Mouse (Mus musculus): ENCODE measurements at regions not wholly inside any gene's neighbourhood (a gene's known extent, or its start where the extent isn't known, plus 50 kb on each side); places are given as distances from the start of the nearest gene placed in this dataset.

DNA sequence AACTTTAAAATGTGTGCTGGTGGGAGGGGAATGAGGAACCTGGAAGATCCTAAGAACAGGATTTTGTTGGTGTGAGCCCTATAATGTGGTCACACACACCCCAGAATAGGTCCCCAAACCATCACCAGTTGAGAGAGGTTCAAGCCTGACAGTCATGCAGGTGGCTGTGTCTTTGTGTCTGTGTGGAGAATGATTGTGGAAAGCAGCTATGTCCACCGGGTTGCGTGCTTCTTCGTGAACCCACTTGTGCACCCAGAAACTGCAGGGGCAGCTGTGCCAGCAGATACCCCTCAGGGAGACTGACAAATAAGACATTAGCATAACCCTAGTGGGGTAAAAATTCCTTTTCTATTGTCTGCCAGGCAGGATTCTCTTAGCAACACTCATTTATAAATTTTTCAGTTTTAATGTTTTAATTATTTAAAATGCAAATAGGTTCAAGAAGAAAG, 266.8 kb upstream of the Irx4 start:
- no peak for DNase-seq (ENCODE audit: extremely low read depth)
- no peak overlapping the region for H3K9ac ChIP-seq (ENCODE audit: insufficient read depth, low read depth)
- dilution Hi-C loops (cut with MboI; ENCODE audit: extremely low pct_ligation_motif_present, extremely low pct_unique_long_range_greater_than_20kb, low sequenced_read_pairs) (no loop called here), in situ Hi-C loops (cut with MboI; ENCODE audit: low pct_ligation_motif_present, low pct_unique_long_range_greater_than_20kb, low sequenced_read_pairs) (no loop called here)
- H3K4me3 ChIP-seq (replicated peaks in 1 of 3; ENCODE audit: low read depth in 2 of 3, low read length in 2 of 3, poor library complexity in 1 of 3) = no peak overlapping the region
- H3K9me3 ChIP-seq (replicated peaks; ENCODE audit: low read length) = peaks cover 53% of the 10 kb centered on the region
- H3K79me2 ChIP-seq (replicated peaks; ENCODE audit: control insufficient read depth, extremely low read depth, insufficient read depth, poor library complexity, severe bottlenecking) = no peaks in the 10 kb centered on the region
- no peak overlapping the region for H3K4me2 ChIP-seq (ENCODE audit: insufficient read depth, low read depth, poor library complexity, severe bottlenecking)
- H3K27ac ChIP-seq (ENCODE audit: insufficient read depth, low read depth) = no peak overlapping the region
- H3K27me3 ChIP-seq (replicated peaks) = no peaks in the 10 kb centered on the region
- no peaks in the 10 kb centered on the region for H3K4me1 ChIP-seq (ENCODE audit: control insufficient read depth in 1 of 2, insufficient read depth in 2 of 2)
- TF ChIP-seq IRF4 (IDR thresholded peaks at IDR 0.05; ENCODE audit: low read depth, low read length) (no peak), NELFE (IDR thresholded peaks at IDR 0.05; ENCODE audit: low read depth, low read length) (no peak), MAFK (IDR thresholded peaks at IDR 0.05; ENCODE audit: insufficient replicate concordance, low read length) (no peak), KAT2A (IDR thresholded peaks at IDR 0.05; ENCODE audit: insufficient replicate concordance, low read length) (no peak), SMC3 (IDR thresholded peaks at IDR 0.05; ENCODE audit: low read depth, low read length) (no peak), MXI1 (IDR thresholded peaks at IDR 0.05; ENCODE audit: low read depth, low read length) (no peak), JUN (IDR thresholded peaks at IDR 0.05; ENCODE audit: insufficient read depth, low read depth, low read length) (no peak), SIN3A (IDR thresholded peaks at IDR 0.05; ENCODE audit: low read length) (no peak), USF2 (conservative IDR thresholded peaks at IDR 0.05; ENCODE audit: low read depth, low read length) (no peak), MEF2A (IDR thresholded peaks at IDR 0.05; ENCODE audit: borderline replicate concordance, low read depth, low read length) (no peak), HCFC1 (IDR thresholded peaks at IDR 0.05; ENCODE audit: low read depth, low read length) (no peak), UBTF (IDR thresholded peaks at IDR 0.05; ENCODE audit: low read depth, low read length) (no peak)
- no peaks in the 10 kb centered on the region for H3K36me3 ChIP-seq (replicated peaks in 1 of 2; ENCODE audit: control insufficient read depth in 1 of 2, insufficient read depth in 1 of 2, low read length in 1 of 2)

DNA sequence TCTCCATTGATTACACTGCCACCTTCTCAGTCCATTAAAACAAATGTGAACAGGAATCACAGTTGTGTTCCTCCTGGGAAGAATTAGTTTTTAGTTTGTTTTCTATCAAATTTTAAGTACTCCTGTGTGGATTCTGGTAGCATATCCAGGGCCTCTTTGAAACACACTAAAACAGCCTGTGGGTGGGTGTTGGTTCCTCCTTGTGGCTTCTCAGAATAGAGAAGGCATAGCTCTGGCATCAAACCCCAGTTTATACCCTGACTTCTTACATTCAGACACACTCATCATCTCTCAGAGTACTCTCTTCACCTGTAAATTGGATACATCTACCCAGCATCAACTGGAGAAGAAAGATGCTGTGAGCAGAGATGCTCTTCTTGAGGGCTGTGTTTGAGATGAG, 265.7 kb upstream of the Irx4 start:
- H3K9ac ChIP-seq (ENCODE audit: insufficient read depth, low read depth) = no peak overlapping the region
- H3K4me2 ChIP-seq (ENCODE audit: insufficient read depth, low read depth, poor library complexity, severe bottlenecking) = no peak overlapping the region
- no peak overlapping the region for H3K4me3 ChIP-seq (replicated peaks in 1 of 3; ENCODE audit: low read depth in 2 of 3, low read length in 2 of 3, poor library complexity in 1 of 3)
- H3K27ac ChIP-seq (ENCODE audit: insufficient read depth, low read depth) = no peak overlapping the region
- peaks cover 59% of the 10 kb centered on the region for H3K9me3 ChIP-seq (replicated peaks; ENCODE audit: low read length)
- in situ Hi-C loops (cut with MboI; ENCODE audit: low pct_ligation_motif_present, low pct_unique_long_range_greater_than_20kb, low sequenced_read_pairs) (no loop called here), dilution Hi-C loops (cut with MboI; ENCODE audit: extremely low pct_ligation_motif_present, extremely low pct_unique_long_range_greater_than_20kb, low sequenced_read_pairs) (no loop called here)
- no peak for TF ChIP-seq JUND (conservative IDR thresholded peaks at IDR 0.05; ENCODE audit: low read depth, low read length)
- TF ChIP-seq ETS1 (conservative IDR thresholded peaks at IDR 0.05; ENCODE audit: low read depth, low read length) = no peak
- TF ChIP-seq USF1 (IDR thresholded peaks at IDR 0.05; ENCODE audit: low read depth, low read length) = no peak
- no peak for TF ChIP-seq ZNF384 (IDR thresholded peaks at IDR 0.05; ENCODE audit: low read depth, low read length)
- no peak for TF ChIP-seq RCOR1 (conservative IDR thresholded peaks at IDR 0.05; ENCODE audit: low read depth, low read length)
- no peak for TF ChIP-seq HCFC1 (IDR thresholded peaks at IDR 0.05; ENCODE audit: low read depth, low read length)
- TF ChIP-seq ZC3H11A (IDR thresholded peaks at IDR 0.05; ENCODE audit: low read depth, low read length) = no peak
- no peak for TF ChIP-seq UBTF (IDR thresholded peaks at IDR 0.05; ENCODE audit: low read depth, low read length)
- no peak for TF ChIP-seq MYC (IDR thresholded peaks at IDR 0.05; ENCODE audit: low read depth, low read length)
- no peak for TF ChIP-seq JUN (IDR thresholded peaks at IDR 0.05; ENCODE audit: insufficient read depth, low read depth, low read length)
- TF ChIP-seq RAD21 (IDR thresholded peaks at IDR 0.05; ENCODE audit: low read depth, low read length) = no peak
- TF ChIP-seq NELFE (IDR thresholded peaks at IDR 0.05; ENCODE audit: low read depth, low read length) = no peak
- TF ChIP-seq MAX (IDR thresholded peaks at IDR 0.05; ENCODE audit: low read length) = no peak
- no peak for TF ChIP-seq ZKSCAN1 (IDR thresholded peaks at IDR 0.05; ENCODE audit: borderline replicate concordance, low read depth, low read length)
- no peak for TF ChIP-seq MAZ (IDR thresholded peaks at IDR 0.05; ENCODE audit: low read depth, low read length)
- TF ChIP-seq CHD2 (IDR thresholded peaks at IDR 0.05; ENCODE audit: low read length) = no peak
- no peak for TF ChIP-seq ELF1 (IDR thresholded peaks at IDR 0.05; ENCODE audit: low read depth, low read length)
- TF ChIP-seq GABPA (IDR thresholded peaks at IDR 0.05; ENCODE audit: insufficient replicate concordance, low read depth, low read length) = no peak
- TF ChIP-seq MEF2A (IDR thresholded peaks at IDR 0.05; ENCODE audit: borderline replicate concordance, low read depth, low read length) = no peak
- TF ChIP-seq MXI1 (IDR thresholded peaks at IDR 0.05; ENCODE audit: low read depth, low read length) = no peak
- H3K36me3 ChIP-seq (replicated peaks in 1 of 2; ENCODE audit: control insufficient read depth in 1 of 2, insufficient read depth in 1 of 2, low read length in 1 of 2) = no peaks in the 10 kb centered on the region
- H3K4me1 ChIP-seq (ENCODE audit: control insufficient read depth in 1 of 2, insufficient read depth in 2 of 2) = no peaks in the 10 kb centered on the region
- no peaks in the 10 kb centered on the region for H3K27me3 ChIP-seq (replicated peaks)
- no peak for DNase-seq (ENCODE audit: extremely low read depth)
- H3K79me2 ChIP-seq (replicated peaks; ENCODE audit: control insufficient read depth, extremely low read depth, insufficient read depth, poor library complexity, severe bottlenecking) = no peaks in the 10 kb centered on the region

Measured in CH12.LX (cell line).